Mouse (Mus musculus) layer of hippocampus, adult 8-10 months (tissue): ENCODE measurements around the gene Dgkh. TPM values are rescaled to one million over a fixed set of nuclear protein-coding genes. Genes with fewer than 3 reads are reported as not detected.
"Not testable (repeated sequence)": the region's sequence is repeated elsewhere in the genome, so short reads cannot be mapped to it uniquely, and the experiment has no call there.

Experiments used
- DNase-seq, 2 experiments: peaks; one replicate each; pipeline ENCODE4 v3.0.0; 2022; ENCODE audit warnings: low spot score in 2 of 2
- total RNA-seq, 4 experiments: library from RNA; stranded (reverse); gene quantifications; 2 replicates each; pipeline ENCODE4 v1.2.4; 2022

Gene Dgkh
- total RNA-seq, 4 experiments from 2014 or later: 83.7 to 94.4 (median 90.7) TPM

GRCm38 (mm10) chr14:78723655-78724054 is 8.9 kb downstream of the Dgkh start:
- not testable (repeated sequence) for DNase-seq

DNA sequence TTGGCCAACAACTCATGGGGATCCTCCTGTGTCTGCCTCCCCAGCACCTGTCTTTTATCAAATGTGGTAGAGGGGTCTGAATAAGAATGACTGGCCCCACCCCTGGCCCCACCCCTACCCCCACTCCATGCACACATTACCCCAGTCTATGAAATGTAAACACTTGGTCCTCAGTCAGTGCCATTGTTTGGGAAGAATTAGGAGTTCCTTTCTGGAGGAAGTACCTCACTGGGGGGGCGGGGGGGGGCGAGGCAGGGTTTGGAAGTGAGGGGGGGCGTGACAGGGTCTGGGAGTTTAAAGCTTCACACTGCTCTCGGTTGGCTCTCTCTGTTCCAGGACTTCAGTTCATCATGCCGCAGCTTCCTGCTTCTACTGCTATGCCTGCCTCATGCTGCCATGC is 10.5 kb downstream of the Dgkh start:
- DNase-seq: no peak

- no peak for DNase-seq
Observed at GRCm38 (mm10) chr14:78716035-78716434, 16.5 kb downstream of the Dgkh start.

DNA sequence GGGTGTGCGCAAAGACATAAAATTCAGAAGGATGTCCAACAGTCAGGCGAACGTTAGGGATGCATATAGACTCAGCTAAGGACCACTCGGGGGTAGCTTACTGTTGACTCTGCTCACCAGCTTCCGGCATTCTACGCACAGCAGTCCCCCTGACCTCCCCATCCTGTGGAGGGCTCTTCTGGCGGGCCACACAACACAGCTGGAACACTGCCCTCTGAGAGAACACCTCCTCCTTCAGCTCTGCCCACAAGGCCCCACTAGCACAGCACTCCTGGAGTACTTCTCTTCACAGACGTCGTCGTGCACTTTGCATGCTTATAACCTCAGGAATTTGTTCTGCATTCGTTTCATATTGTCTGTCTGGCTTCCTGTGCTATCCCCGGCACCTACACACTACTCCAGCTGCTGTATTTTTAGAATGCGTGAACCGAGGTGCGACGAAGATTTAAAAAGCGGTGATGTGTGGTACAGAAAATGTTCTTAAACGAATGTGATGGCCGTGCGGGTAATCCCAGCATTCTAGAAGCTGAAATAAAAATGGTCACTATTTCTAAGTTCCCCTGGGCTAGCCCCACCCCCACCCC is 19.9 kb downstream of the Dgkh start:
- no peak for DNase-seq

DNA sequence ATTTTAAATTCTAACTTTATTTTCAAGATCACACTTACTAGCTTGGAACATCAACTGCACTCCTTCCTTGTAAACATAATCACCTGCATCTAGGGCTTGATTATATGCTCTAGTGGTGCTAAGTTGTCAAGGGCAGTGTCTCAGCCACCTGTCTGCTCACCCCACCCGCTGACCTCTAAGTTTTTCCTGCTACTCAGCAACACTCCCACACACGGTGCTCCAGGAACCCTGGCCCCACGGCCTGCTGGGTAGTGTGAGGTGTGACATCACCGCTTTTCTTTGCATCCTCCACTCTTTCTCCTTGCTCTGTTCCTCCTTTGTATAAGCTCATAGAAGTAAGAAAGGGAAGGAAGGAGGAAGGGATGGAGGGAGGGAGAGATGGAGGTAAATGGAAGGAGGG is 21.9 kb downstream of the Dgkh start:
- no peak for DNase-seq

GRCm38 (mm10) chr14:78705616-78706015 is 27.0 kb downstream of the Dgkh start:
- no peak for DNase-seq

DNA sequence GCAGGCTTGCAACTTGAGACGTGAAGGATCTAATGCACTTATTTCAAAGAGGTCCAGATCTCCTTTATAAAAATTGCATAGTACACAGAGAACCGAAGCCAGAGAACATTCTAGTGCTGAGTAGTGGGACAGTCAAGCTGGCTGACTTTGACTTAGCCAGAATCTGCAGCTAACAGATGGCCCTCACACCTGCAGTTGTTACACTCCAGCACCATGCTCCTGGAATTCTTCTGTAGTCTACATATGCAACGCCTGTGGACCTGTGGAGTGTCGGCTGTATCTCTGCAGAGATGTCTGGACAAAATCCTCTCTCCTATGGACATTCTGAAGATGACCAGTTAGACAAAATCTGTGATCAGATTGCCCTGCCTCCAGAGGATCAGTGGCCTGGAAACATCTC is 28.6 kb downstream of the Dgkh start:
- DNase-seq: peak in 1 of 2 experiments; percentile 44

- DNase-seq: no peak
Observed at GRCm38 (mm10) chr14:78703361-78703760, 29.2 kb downstream of the Dgkh start.

GRCm38 (mm10) chr14:78702048-78702447 is 30.5 kb downstream of the Dgkh start:
- no peak for DNase-seq

- no peak for DNase-seq
Observed at GRCm38 (mm10) chr14:78701501-78701900, 31.1 kb downstream of the Dgkh start.

DNA sequence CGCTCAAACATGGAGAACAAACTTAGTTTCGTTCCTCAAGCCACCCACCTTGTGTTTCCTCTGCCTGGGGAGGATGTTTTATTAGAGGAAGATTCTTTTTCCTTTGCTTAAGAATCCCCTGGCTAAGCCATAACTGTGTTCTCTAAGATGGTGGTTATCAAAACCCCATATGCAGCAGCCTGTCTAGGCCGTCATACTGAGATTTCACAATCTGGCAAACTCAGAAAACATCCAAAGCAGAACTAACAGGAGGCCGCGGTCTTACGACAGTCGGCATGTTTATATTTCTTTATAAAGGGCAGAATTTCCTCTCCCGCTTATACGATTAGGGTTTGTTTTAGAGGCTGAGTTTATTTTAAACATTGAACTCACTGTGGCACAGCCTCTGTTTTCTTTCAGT is 31.5 kb downstream of the Dgkh start:
- DNase-seq: no peak

DNA sequence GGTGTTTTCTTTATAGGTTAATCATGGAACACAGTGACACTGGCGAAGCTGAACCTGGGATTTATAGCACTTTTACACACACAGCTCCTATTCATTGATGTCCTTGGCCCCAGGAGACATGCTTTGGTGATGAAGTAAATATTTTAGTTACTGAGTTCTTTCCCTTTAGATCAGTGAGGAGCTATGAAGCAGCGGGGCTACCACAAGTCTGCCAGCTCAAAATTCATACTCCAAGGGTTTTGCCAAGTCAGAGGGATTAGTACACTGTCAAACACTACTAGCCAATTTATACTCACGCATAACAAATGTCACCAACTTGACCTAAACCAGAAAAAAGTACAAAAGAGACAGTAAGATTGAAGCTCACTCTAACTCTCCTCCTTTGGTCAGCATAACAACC is 32.9 kb downstream of the Dgkh start:
- DNase-seq: no peak

GRCm38 (mm10) chr14:78699196-78699595 is 33.4 kb downstream of the Dgkh start:
- DNase-seq: peak; percentile 51 to 61

DNA sequence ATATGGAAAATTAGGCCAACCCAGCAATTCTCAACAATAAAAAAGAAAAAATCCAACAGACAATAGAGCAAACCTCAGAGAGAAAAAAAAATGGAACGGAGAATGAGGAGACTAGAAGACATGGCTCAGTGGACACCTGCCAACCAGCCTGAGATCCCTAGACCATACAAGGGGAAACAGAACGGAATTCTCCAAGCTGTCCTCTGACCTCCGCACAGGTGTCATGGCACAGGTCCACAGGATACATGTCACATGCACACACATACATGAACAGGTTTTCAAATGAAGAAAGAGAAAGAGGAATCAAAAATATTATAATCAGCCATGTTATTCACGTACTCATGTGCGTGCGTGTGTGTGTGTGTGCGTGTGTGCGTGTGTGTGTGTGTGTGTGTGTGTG is 38.5 kb downstream of the Dgkh start:
- DNase-seq: no peak

DNA sequence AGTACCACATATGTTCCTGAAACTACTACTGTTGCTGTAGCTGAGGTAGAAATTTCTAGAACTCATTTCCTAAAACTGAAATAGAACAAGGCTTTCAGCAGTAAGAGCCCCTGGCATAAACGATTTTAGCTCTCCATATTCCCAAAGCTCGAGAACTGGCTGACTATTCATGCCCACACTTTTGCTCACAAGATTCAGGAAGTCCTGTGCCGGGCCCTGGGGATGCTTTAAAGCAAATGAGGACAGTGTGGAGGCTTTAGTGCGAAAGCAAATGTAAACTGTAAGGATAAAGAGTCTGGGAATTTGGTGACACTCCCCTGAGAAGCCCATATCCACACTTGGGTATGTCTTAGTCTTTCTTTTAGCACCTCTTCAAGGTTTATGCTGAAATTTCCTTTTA is 40.0 kb downstream of the Dgkh start:
- no peak for DNase-seq

DNA sequence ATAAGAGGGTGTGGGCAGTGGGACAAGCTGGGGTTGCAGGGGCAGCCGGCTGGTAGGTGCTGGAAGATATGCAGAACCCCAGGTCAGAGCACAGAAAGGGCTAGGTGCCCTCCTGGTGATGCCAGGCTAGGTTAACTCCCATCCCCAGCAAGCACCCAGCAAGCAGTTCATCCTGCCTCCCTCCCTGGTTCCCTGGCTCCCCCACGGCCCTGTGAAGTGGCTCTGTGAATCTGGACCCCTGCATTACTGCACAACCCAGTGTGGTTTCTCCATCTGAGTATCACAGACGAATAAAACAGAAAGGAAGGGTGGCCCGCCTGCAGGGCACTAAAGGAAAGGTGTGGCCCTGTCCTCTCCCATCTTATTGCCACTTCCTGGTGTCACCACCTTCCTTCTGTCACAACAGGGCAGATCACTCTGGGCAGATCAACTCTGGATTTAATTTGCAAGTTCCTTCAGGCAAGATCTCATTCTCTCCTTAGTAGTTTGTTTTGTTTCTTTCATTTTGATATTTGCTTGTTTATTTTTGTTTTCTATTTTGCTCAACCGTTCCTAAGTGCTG is 40.6 kb downstream of the Dgkh start:
- DNase-seq: no peak

DNA sequence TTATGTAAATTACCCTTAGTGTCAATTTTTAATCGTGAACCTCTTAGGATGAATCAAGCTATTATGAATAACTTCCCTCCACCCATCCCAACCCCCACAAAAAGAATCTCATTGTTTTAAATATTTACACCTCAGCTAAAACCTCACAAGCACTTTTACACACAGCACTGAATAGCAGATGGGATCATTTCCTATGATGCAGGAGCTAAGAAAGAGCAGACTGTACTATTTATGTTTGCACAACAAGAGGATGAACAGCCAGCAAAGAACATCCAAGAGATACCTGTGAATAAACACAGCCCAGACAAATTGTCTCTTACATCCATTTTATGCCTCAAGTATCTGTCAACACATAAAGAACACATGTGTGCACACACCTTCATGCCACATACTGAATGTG is 41.7 kb downstream of the Dgkh start:
- no peak for DNase-seq

- DNase-seq: no peak
Observed at GRCm38 (mm10) chr14:78690387-78690786, 42.2 kb downstream of the Dgkh start.

GRCm38 (mm10) chr14:78689950-78690349 is 42.6 kb downstream of the Dgkh start:
- DNase-seq: no peak

GRCm38 (mm10) chr14:78687716-78688115 is 44.9 kb downstream of the Dgkh start:
- no peak for DNase-seq

DNA sequence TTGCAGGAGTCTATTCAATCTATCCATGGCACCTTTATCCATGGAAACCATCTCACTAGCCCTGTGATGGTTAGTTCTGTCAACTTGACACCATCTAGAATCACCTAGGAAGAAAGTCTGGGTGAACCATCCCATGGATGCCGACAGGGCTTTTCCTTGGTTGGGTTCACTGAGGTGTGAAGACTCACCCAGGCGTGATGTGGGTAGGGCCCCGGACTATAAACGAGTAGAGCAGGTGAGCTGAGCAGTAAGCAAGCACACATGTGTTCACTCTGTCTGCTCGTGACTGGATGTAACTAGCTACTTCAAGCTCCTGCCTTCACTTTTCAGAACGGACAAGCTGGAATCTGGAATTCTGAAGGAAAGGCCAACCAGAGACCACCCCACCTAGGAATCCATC is 45.9 kb downstream of the Dgkh start:
- no peak for DNase-seq

GRCm38 (mm10) chr14:78684171-78684570 is 48.4 kb downstream of the Dgkh start:
- no peak for DNase-seq

DNA sequence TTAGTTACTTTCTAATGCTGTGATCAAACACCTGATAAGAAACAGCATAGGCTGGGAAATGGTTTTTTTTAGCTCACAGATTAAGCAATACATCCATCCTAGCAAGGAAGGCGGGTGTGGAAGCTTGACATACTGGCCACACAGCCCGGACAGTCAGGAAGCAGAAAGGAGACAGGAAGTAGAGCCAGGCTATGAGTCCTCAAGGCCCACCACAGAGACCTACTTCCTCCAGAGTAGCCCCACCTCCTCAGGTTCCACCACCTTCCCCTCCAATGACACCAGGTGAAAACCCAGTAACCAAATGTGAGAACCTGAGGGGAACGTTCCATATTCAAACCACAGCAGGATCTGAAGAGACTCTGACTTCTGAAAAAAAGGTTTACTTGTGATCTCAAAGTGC is 53.6 kb downstream of the Dgkh start:
- no peak for DNase-seq
